Mouse (Mus musculus) right cerebral cortex, postnatal 14 days (tissue): Measurements from ENCODE around the gene Olfr1150-ps1.

Experiments
- DNase-seq: peaks from one replicate; pipeline ENCODE4 v3.0.0; 2022

Gene Olfr1150-ps1

DNA sequence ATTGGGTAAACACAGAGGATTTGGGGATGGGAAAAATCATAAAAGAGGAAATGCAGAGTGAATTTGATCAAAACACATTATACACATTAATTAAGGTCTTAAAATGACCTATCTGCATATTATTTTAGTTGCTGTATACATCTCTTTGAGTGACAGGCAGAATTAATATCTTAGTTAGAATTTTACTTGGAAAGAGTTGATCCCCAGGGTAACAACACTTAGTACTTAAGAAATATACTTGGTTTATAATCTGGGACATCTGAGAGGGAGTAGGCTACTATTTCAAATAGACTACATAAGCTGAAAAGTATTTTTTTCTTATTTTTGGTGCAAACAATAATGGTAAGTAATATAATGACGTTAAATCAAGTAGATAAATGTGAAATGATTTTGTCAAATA lies at the start of gene Olfr1150-ps1:
Gene Olfr1150-ps1, plus strand, starts transcription at position 301 of the 400 bp plus-strand sequence.
- no peak for DNase-seq

DNA sequence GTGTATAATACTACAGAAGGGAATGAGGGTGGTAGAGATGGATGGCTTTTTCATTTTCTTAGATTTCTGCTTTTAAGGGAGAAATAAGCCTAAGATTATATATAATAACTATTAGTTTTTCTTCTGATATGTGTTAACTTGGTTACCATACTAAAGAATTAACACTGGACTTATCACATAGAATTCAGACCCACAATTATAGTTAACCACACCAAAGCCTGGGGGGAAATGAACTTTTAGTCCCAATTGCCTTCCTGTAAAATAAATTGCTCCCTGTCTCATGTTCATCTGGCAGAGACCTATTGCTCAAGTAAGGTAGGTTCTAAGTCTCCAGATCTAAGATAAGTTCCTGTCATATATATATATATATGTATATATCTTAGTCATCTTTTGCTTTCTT lies 43.5 kb upstream of the Olfr1150-ps1 start, which contains the start of gene Olfr1143:
Gene Olfr1143, plus strand, starts transcription at position 301 of the 400 bp plus-strand sequence.
- DNase-seq = no peak

DNA sequence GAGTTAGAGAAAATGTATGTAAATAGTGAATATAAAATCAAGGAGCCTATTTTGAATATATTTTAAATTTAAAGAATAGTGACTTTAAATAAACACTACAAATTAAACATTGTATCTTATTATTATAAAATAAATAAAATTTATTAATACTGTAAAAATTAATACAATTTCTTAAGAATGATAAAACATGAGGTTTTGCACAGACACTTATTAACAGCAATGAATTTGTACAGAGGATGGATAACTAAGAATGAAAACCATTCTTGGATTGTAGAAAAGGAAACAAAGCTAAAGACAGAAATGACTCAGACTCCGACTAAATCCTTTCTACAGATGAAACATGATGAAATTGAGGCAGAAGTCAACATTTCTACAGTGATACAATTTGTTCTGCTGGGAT lies 34.3 kb upstream of the Olfr1150-ps1 start, which contains the start of gene Olfr1145:
Gene Olfr1145, plus strand, starts transcription at position 301 of the 400 bp plus-strand sequence.
- no peak for DNase-seq

- DNase-seq = no peak
Observed at GRCm38 (mm10) chr2:87830233-87830632, 13.6 kb upstream of the Olfr1150-ps1 start, which contains the start of gene Olfr1148. Gene Olfr1148, plus strand, starts transcription at chr2:87830533.

- DNase-seq = no peak
Observed at GRCm38 (mm10) chr2:87855562-87855961, 11.8 kb downstream of the Olfr1150-ps1 start, which contains the start of gene Olfr1151. Gene Olfr1151, plus strand, starts transcription at chr2:87855862.

- DNase-seq = no peak
Observed at GRCm38 (mm10) chr2:87866192-87866591, 22.4 kb downstream of the Olfr1150-ps1 start, which contains the start of gene Olfr1152. Gene Olfr1152, plus strand, starts transcription at chr2:87866492.

DNA sequence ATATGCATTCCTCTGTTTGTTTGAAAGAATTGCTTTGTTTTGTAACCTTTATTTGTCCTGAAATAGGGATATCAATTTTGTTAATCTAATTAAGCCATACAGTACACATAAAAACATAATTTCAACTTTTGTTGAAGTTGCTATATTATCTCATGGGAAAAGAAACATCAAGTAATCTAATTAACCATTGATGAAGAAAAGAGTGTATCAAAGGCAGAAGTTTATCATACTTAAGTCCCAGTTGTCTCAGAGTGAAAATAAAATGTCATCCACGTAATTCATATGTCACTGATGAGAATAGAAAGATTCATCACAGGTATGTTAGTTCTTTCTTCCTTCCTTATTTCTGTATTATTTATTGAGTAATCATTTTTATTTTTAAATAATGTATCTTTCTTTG lies 50.9 kb downstream of the Olfr1150-ps1 start, which contains the start of gene Olfr1153:
Gene Olfr1153, plus strand, starts transcription at position 301 of the 400 bp plus-strand sequence.
- no peak for DNase-seq
